Mouse (Mus musculus) G1E-ER4 (cell line): ENCODE measurements around the gene Taar8a. TPM values are rescaled to one million over a fixed set of nuclear protein-coding genes. Genes with fewer than 3 reads are reported as not detected.

Source experiments
- GATA1 ChIP-seq: IDR thresholded peaks from one replicate; pipeline ENCODE4 v1.8.0; 2012; ENCODE audit warnings: low read length, inconsistent platforms
- polyA plus RNA-seq: library from polyadenylated mRNA; stranded (reverse); fragments of >175 nt; gene quantifications from 2 replicates; pipeline ENCODE4 v1.2.3, GENCODE M21; 2012

The Taar8a gene
- polyA plus RNA-seq, 1 experiment, result not detected

GRCm38 (mm10) chr10:24111116-24111778 is 34.9 kb downstream of the Taar8a start:
- no peak for TF ChIP-seq GATA1

Other genes with a start within 250 kb of the Taar8a start
- not detected in 2 replicates for gene Vnn3, start 225.0 kb upstream of the Taar8a start, polyA plus RNA-seq
- not detected in 2 replicates for gene Vnn1, start 181.8 kb upstream of the Taar8a start, polyA plus RNA-seq
- not detected in 2 replicates for gene Taar1, start 156.1 kb upstream of the Taar8a start, polyA plus RNA-seq
- gene Taar2, start 137.9 kb upstream of the Taar8a start, polyA plus RNA-seq, result not detected in 2 replicates
- not detected in 2 replicates for gene Taar3, start 126.9 kb upstream of the Taar8a start, polyA plus RNA-seq
- not detected in 2 replicates for gene Taar4, start 116.0 kb upstream of the Taar8a start, polyA plus RNA-seq
- not detected in 2 replicates for gene Taar5, start 105.8 kb upstream of the Taar8a start, polyA plus RNA-seq
- not detected in 2 replicates for gene Taar6, start 90.9 kb upstream of the Taar8a start, polyA plus RNA-seq
- gene Taar7a, start 83.0 kb upstream of the Taar8a start, polyA plus RNA-seq, result not detected in 2 replicates
- not detected in 2 replicates for gene Taar7b, start 76.6 kb upstream of the Taar8a start, polyA plus RNA-seq
- not detected in 2 replicates for gene Taar7d, start 49.3 kb upstream of the Taar8a start, polyA plus RNA-seq
- gene Taar7e, start 38.9 kb upstream of the Taar8a start, polyA plus RNA-seq, result not detected in 2 replicates
- gene Taar7f, start 27.0 kb upstream of the Taar8a start, polyA plus RNA-seq, result not detected in 2 replicates
- gene Taar8b, start 15.8 kb downstream of the Taar8a start, polyA plus RNA-seq, result not detected in 2 replicates
- gene Taar8c, start 25.4 kb downstream of the Taar8a start, polyA plus RNA-seq, result not detected in 2 replicates
- not detected in 2 replicates for gene Taar9, start 33.0 kb downstream of the Taar8a start, polyA plus RNA-seq
- gene Stx7, start 72.8 kb downstream of the Taar8a start, polyA plus RNA-seq, result 34.6 and 43.1 TPM in 2 replicates
- not detected in 2 replicates for gene Moxd1, start 147.0 kb downstream of the Taar8a start, polyA plus RNA-seq